Mouse (Mus musculus): ENCODE data around the gene Hoxb5.

GRCm38 (mm10) chr11:96279421-96280233 is 23.5 kb upstream of the Hoxb5 start:
- TF ChIP-seq CTCF (IDR thresholded peaks at IDR 0.05; ENCODE audit: low read depth, low read length) = no peak
- no peak for TF ChIP-seq GATA1 (IDR thresholded peaks at IDR 0.05; ENCODE audit: borderline replicate concordance, low read length)
- TF ChIP-seq TAL1 (conservative IDR thresholded peaks at IDR 0.05; ENCODE audit: low read depth, low read length) = no peak
